Mouse (Mus musculus) midbrain, embryonic 14.5 days (tissue): ENCODE data around the gene Usp29. TPM values are rescaled to one million over a fixed set of nuclear protein-coding genes. Genes with fewer than 3 reads are reported as not detected.
A peak's percentile ranks its signal among the peaks of the same experiment; 100 is the strongest.
"Not testable (repeated sequence)": the region's sequence is repeated elsewhere in the genome, so short reads cannot be mapped to it uniquely, and the experiment has no call there.

Experiments used
- ATAC-seq: fragments of 200-750 bp; cut with Nextera tagmentation; 2 replicates; pipeline ENCODE4 v1.8.0; 2017; ENCODE audit warnings: moderate number of reproducible peaks, moderate library complexity; ENCODE audit not compliant: low FRiP score, low TSS enrichment
- DNase-seq: peaks from one replicate; pipeline ENCODE4 v3.0.0-alpha.2; 2015
- H3K27ac ChIP-seq: fragments of 300-500 bp; sonication (generic); replicated peaks from 2 replicates; pipeline ENCODE4 v1.5.1; 2014; ENCODE audit warnings: mild to moderate bottlenecking, low read depth, low read length, moderate library complexity
- H3K27me3 ChIP-seq: fragments of 300-500 bp; sonication (generic); 2 replicates; pipeline ENCODE4 v1.6.1; 2014; ENCODE audit warnings: low read length, control low read depth, mixed read lengths; ENCODE audit not compliant: control insufficient read depth, insufficient read depth
- H3K36me3 ChIP-seq: fragments of 300-500 bp; sonication (generic); 2 replicates; pipeline ENCODE4 v1.6.1; 2014; ENCODE audit warnings: low read length, control low read depth; ENCODE audit not compliant: control insufficient read depth, insufficient read depth
- H3K4me1 ChIP-seq: fragments of 300-500 bp; sonication (generic); 2 replicates; pipeline ENCODE4 v1.6.1; 2014; ENCODE audit warnings: mild to moderate bottlenecking, antibody characterized with exemption, low read length, control low read depth; ENCODE audit not compliant: control insufficient read depth, insufficient read depth
- H3K4me2 ChIP-seq: fragments of 300-500 bp; sonication (generic); 2 replicates; pipeline ENCODE4 v1.6.1; 2014; ENCODE audit warnings: mild to moderate bottlenecking, low read length, moderate library complexity
- H3K4me3 ChIP-seq: fragments of 300-500 bp; sonication (generic); replicated peaks from 2 replicates; pipeline ENCODE4 v1.5.1; 2014; ENCODE audit warnings: low read depth, low read length
- H3K9ac ChIP-seq: fragments of 300-500 bp; sonication (generic); replicated peaks from 2 replicates; pipeline ENCODE4 v1.6.1; 2014; ENCODE audit warnings: mild to moderate bottlenecking, low read length, moderate library complexity
- H3K9me3 ChIP-seq: fragments of 300-500 bp; sonication (generic); 2 replicates; pipeline ENCODE4 v1.6.1; 2016; ENCODE audit warnings: low read length, control low read depth, mixed read lengths; ENCODE audit not compliant: control insufficient read depth
- WGBS: fragments of 180-500 bp; shearing (Covaris S2); extraction: QIAGEN DNeasy Blood & Tissue Kit; methylation state at CpG from one replicate; pipeline ENCODE4 v1.1.7; 2014; 5-methylcytosine and 5-hydroxymethylcytosine counted together
- polyA plus RNA-seq: library from polyadenylated mRNA; unstranded; fragments of >200 nt; fragmentation: Nextera tagmentation; extraction: Ambion mirVana; gene quantifications from 2 replicates; pipeline ENCODE4 v1.2.1, GENCODE M21; 2014

Usp29 gene
- polyA plus RNA-seq, 1 experiment from 2014 or later, result 31.6 TPM

GRCm38 (mm10) chr7:6925926-6926730, 195.8 kb downstream of the Usp29 start:
- ATAC-seq (peak; percentile 22; the same call in 1 of the 2 replicates), DNase-seq (peak; percentile 42)
- Histone ChIP-seq H3K4me3 (no peak overlapping the region), H3K4me1 (peaks cover 6% of the 10 kb centered on the region; the same call in 1 of the 2 replicates), H3K4me2 (no peak overlapping the region), H3K27ac (peak overlapping the region; percentile 55; the same call in 1 of the 2 replicates), H3K36me3 (no peaks in the 10 kb centered on the region), H3K9ac (no peak overlapping the region), H3K27me3 (no peaks in the 10 kb centered on the region), H3K9me3 (no peaks in the 10 kb centered on the region)
- whole genome bisulfite sequencing, result 41% methylated on average over 7 of the region's 7 CpGs

GRCm38 (mm10) chr7:6926731-6926995, 196.3 kb downstream of the Usp29 start:
- H3K27ac ChIP-seq, result peak overlapping the region; percentile 55; the same call in 1 of the 2 replicates
- WGBS, result 36% methylated on average over 4 of the region's 4 CpGs
- no peaks in the 10 kb centered on the region for H3K27me3 ChIP-seq
- ATAC-seq (no peak), DNase-seq (peak; percentile 30)
- H3K4me1 ChIP-seq, result peaks cover 6% of the 10 kb centered on the region; the same call in 1 of the 2 replicates
- H3K36me3 ChIP-seq, result no peaks in the 10 kb centered on the region
- no peak overlapping the region for H3K4me2 ChIP-seq
- H3K9ac ChIP-seq, result no peak overlapping the region
- no peak overlapping the region for H3K4me3 ChIP-seq
- H3K9me3 ChIP-seq, result no peaks in the 10 kb centered on the region

GRCm38 (mm10) chr7:6929286-6929685, 198.9 kb downstream of the Usp29 start:
- ATAC-seq, result no peak
- H3K4me1 ChIP-seq, result peaks cover 6% of the 10 kb centered on the region; the same call in 1 of the 2 replicates
- no peak overlapping the region for H3K27ac ChIP-seq
- WGBS, result 60% methylated on average over 2 of the region's 2 CpGs
- no peak overlapping the region for H3K4me2 ChIP-seq
- no peaks in the 10 kb centered on the region for H3K36me3 ChIP-seq
- H3K9ac ChIP-seq, result no peak overlapping the region
- DNase-seq, result no peak
- no peaks in the 10 kb centered on the region for H3K27me3 ChIP-seq
- H3K9me3 ChIP-seq, result no peaks in the 10 kb centered on the region
- H3K4me3 ChIP-seq, result no peak overlapping the region

GRCm38 (mm10) chr7:6934741-6935140, 204.4 kb downstream of the Usp29 start:
- H3K27ac ChIP-seq, result 0 out of 2 replicates have a peak overlapping the region, but pooled peaks have one; percentile 45
- 77% methylated on average over 5 of the region's 5 CpGs for WGBS
- no peaks in the 10 kb centered on the region for H3K27me3 ChIP-seq
- H3K36me3 ChIP-seq, result no peaks in the 10 kb centered on the region
- H3K9me3 ChIP-seq, result no peaks in the 10 kb centered on the region
- no peak for ATAC-seq
- DNase-seq, result no peak
- no peak overlapping the region for H3K4me3 ChIP-seq
- no peaks in the 10 kb centered on the region for H3K4me1 ChIP-seq
- no peak overlapping the region for H3K4me2 ChIP-seq
- H3K9ac ChIP-seq, result no peak overlapping the region

- WGBS, result 41% methylated on average over 11 of the region's 11 CpGs
- H3K27me3 ChIP-seq, result no peaks in the 10 kb centered on the region
- H3K9ac ChIP-seq, result no peak overlapping the region
- no peaks in the 10 kb centered on the region for H3K4me1 ChIP-seq
- H3K4me2 ChIP-seq, result no peak overlapping the region
- no peaks in the 10 kb centered on the region for H3K36me3 ChIP-seq
- ATAC-seq (peak; percentile 51; the same call in 1 of the 2 replicates), DNase-seq (peak; percentile 94)
- no peak overlapping the region for H3K4me3 ChIP-seq
- H3K9me3 ChIP-seq, result no peaks in the 10 kb centered on the region
- peak overlapping the region; percentile 45; the same call in 1 of the 2 replicates for H3K27ac ChIP-seq
Observed at GRCm38 (mm10) chr7:6937040-6937439, 206.7 kb downstream of the Usp29 start.

- Histone ChIP-seq H3K36me3 (no peaks in the 10 kb centered on the region), H3K9ac (no peak overlapping the region), H3K4me3 (no peak overlapping the region), H3K27me3 (no peaks in the 10 kb centered on the region), H3K9me3 (no peaks in the 10 kb centered on the region), H3K4me2 (peak overlapping the region; percentile 34; the same call in 1 of the 2 replicates), H3K4me1 (no peaks in the 10 kb centered on the region), H3K27ac (no peak overlapping the region)
- DNase-seq (peak; percentile 83), ATAC-seq (peak; percentile 60)
- 21% methylated on average over 16 of the region's 16 CpGs for WGBS
Observed at GRCm38 (mm10) chr7:6940761-6941231, 210.4 kb downstream of the Usp29 start.

- not testable (repeated sequence) for H3K4me2 ChIP-seq, H3K4me1 ChIP-seq, H3K9me3 ChIP-seq, H3K36me3 ChIP-seq, H3K27ac ChIP-seq, H3K27me3 ChIP-seq, ATAC-seq, DNase-seq, H3K4me3 ChIP-seq, H3K9ac ChIP-seq
- 93% methylated on average over 18 of the region's 20 CpGs for WGBS
Observed at GRCm38 (mm10) chr7:6948061-6948460, 217.7 kb downstream of the Usp29 start.

- H3K27me3 ChIP-seq, result no peaks in the 10 kb centered on the region
- H3K9me3 ChIP-seq, result no peaks in the 10 kb centered on the region
- no peak overlapping the region for H3K9ac ChIP-seq
- DNase-seq (no peak), ATAC-seq (no peak)
- WGBS, result 91% methylated on average over 4 of the region's 4 CpGs
- H3K36me3 ChIP-seq, result 0 out of 2 replicates have a peak, but pooled peaks cover 4% of the 10 kb centered on the region
- H3K4me2 ChIP-seq, result no peak overlapping the region
- H3K4me3 ChIP-seq, result no peak overlapping the region
- H3K4me1 ChIP-seq, result no peaks in the 10 kb centered on the region
- H3K27ac ChIP-seq, result no peak overlapping the region
Observed at GRCm38 (mm10) chr7:6956576-6956975, 226.2 kb downstream of the Usp29 start.

GRCm38 (mm10) chr7:6958574-6958973, 228.2 kb downstream of the Usp29 start:
- H3K9me3 ChIP-seq, result no peaks in the 10 kb centered on the region
- H3K27ac ChIP-seq, result no peak overlapping the region
- H3K36me3 ChIP-seq, result 0 out of 2 replicates have a peak, but pooled peaks cover 4% of the 10 kb centered on the region
- no peak overlapping the region for H3K9ac ChIP-seq
- WGBS, result 95% methylated on average over 1 of the region's 1 CpGs
- H3K4me3 ChIP-seq, result no peak overlapping the region
- no peaks in the 10 kb centered on the region for H3K27me3 ChIP-seq
- H3K4me1 ChIP-seq, result no peaks in the 10 kb centered on the region
- ATAC-seq (no peak), DNase-seq (no peak)
- H3K4me2 ChIP-seq, result no peak overlapping the region
